Mouse (Mus musculus): ENCODE data around the gene Alg14.

- TF ChIP-seq POLR2A (IDR thresholded peaks at IDR 0.05; ENCODE audit: borderline replicate concordance, extremely low read depth, low read depth, low read length) (no peak), CTCF (IDR thresholded peaks at IDR 0.05; ENCODE audit: insufficient read depth, low read length) (no peak)
Observed at GRCm38 (mm10) chr3:121312426-121312825, 20.9 kb downstream of the Alg14 start.

Data from lung, adult 2 months (tissue).